Mouse (Mus musculus) kidney, embryonic 14.5 days (tissue): ENCODE data around the gene Lgals4. TPM values are rescaled to one million over a fixed set of nuclear protein-coding genes. Genes with fewer than 3 reads are reported as not detected.
A peak's percentile ranks its signal among the peaks of the same experiment; 100 is the strongest.

ENCODE experiments used
- ATAC-seq: fragments of 200-750 bp; cut with Nextera tagmentation; 2 replicates; pipeline ENCODE4 v1.8.0; 2017; ENCODE audit warnings: moderate number of reproducible peaks, mild to moderate bottlenecking, moderate TSS enrichment, moderate library complexity; ENCODE audit not compliant: low FRiP score, low TSS enrichment
- H3K27ac ChIP-seq: fragments of 300-500 bp; sonication (generic); 2 replicates; pipeline ENCODE4 v1.5.1; 2014; ENCODE audit warnings: low read depth, mild to moderate bottlenecking, low read length, moderate library complexity, mixed read lengths
- H3K27me3 ChIP-seq: fragments of 300-500 bp; sonication (generic); 2 replicates; pipeline ENCODE4 v1.6.1; 2014; ENCODE audit warnings: mild to moderate bottlenecking, low read length; ENCODE audit not compliant: control insufficient read depth, insufficient read depth
- H3K36me3 ChIP-seq: fragments of 300-500 bp; sonication (generic); 2 replicates; pipeline ENCODE4 v1.6.1; 2014; ENCODE audit warnings: low read length, mixed read lengths; ENCODE audit not compliant: control insufficient read depth, insufficient read depth
- H3K4me1 ChIP-seq: fragments of 300-500 bp; sonication (generic); 2 replicates; pipeline ENCODE4 v1.6.1; 2014; ENCODE audit warnings: low read length, mixed read lengths; ENCODE audit not compliant: control insufficient read depth, insufficient read depth
- H3K4me2 ChIP-seq: fragments of 300-500 bp; sonication (generic); replicated peaks from 2 replicates; pipeline ENCODE4 v1.6.1; 2014; ENCODE audit warnings: low read depth, mild to moderate bottlenecking, low read length
- H3K4me3 ChIP-seq: fragments of 300-500 bp; sonication (generic); 2 replicates; pipeline ENCODE4 v1.5.1; 2014; ENCODE audit warnings: mild to moderate bottlenecking, low read length
- H3K9ac ChIP-seq: fragments of 300-500 bp; sonication (generic); 2 replicates; pipeline ENCODE4 v1.6.1; 2014; ENCODE audit warnings: low read depth, mild to moderate bottlenecking, low read length, moderate library complexity
- H3K9me3 ChIP-seq: fragments of 300-500 bp; sonication (generic); 2 replicates; pipeline ENCODE4 v1.6.1; 2016; ENCODE audit warnings: low read length; ENCODE audit not compliant: control insufficient read depth
- WGBS: fragments of 180-500 bp; shearing (Covaris S2); extraction: QIAGEN DNeasy Blood & Tissue Kit; methylation state at CpG from one replicate; pipeline ENCODE4 v1.1.7; 2014; 5-methylcytosine and 5-hydroxymethylcytosine counted together
- polyA plus RNA-seq: library from polyadenylated mRNA; unstranded; fragments of >200 nt; fragmentation: Nextera tagmentation; extraction: Ambion mirVana; gene quantifications from 2 replicates; pipeline ENCODE4 v1.2.1, GENCODE M21; 2014

The Lgals4 gene
- polyA plus RNA-seq = 3.8 and 3.9 TPM in 2 replicates

GRCm38 (mm10) chr7:28833723-28834347 lies at the start of gene Lgals4:
Gene Lgals4 (plus strand): TSS chr7:28833854.
- no peaks in the 10 kb centered on the region for H3K4me1 ChIP-seq
- ATAC-seq = no peak
- 84% methylated on average over 6 of the region's 6 CpGs for WGBS
- no peak within 1 kb of the TSS for H3K4me3 ChIP-seq
- H3K27ac ChIP-seq = no peak within 1 kb of the TSS
- H3K9ac ChIP-seq = no peak within 1 kb of the TSS
- peaks cover 16% of the 10 kb centered on the region for H3K36me3 ChIP-seq
- H3K4me2 ChIP-seq = no peak within 1 kb of the TSS
- H3K9me3 ChIP-seq = peaks cover 2% of the 10 kb centered on the region; the same call in 1 of the 2 replicates
- H3K27me3 ChIP-seq = no peaks in the 10 kb centered on the region

GRCm38 (mm10) chr7:28785161-28785560 lies 48.5 kb upstream of the Lgals4 start:
- peaks cover 3% of the 10 kb centered on the region; the same call in 1 of the 2 replicates for H3K36me3 ChIP-seq
- 77% methylated on average over 5 of the region's 5 CpGs for WGBS
- no peak overlapping the region for H3K4me3 ChIP-seq

GRCm38 (mm10) chr7:28787884-28788283 lies 45.8 kb upstream of the Lgals4 start:
- H3K36me3 ChIP-seq = peaks cover under 1% of the 10 kb centered on the region; the same call in 1 of the 2 replicates
- H3K4me2 ChIP-seq = no peak overlapping the region
- no peak overlapping the region for H3K4me3 ChIP-seq
- no peak overlapping the region for H3K9ac ChIP-seq
- WGBS = 95% methylated on average over 8 of the region's 9 CpGs
- H3K9me3 ChIP-seq = no peaks in the 10 kb centered on the region
- H3K4me1 ChIP-seq = peaks cover 16% of the 10 kb centered on the region
- H3K27me3 ChIP-seq = no peaks in the 10 kb centered on the region
- no peak for ATAC-seq
- no peak overlapping the region for H3K27ac ChIP-seq

More at GRCm38 (mm10) chr7:28785161-28785560, 48.5 kb upstream of the Lgals4 start:
- H3K27me3 ChIP-seq = no peaks in the 10 kb centered on the region
- H3K4me2 ChIP-seq = no peak overlapping the region
- H3K27ac ChIP-seq = no peak overlapping the region
- no peak overlapping the region for H3K9ac ChIP-seq
- H3K4me1 ChIP-seq = peaks cover 21% of the 10 kb centered on the region
- no peaks in the 10 kb centered on the region for H3K9me3 ChIP-seq
- ATAC-seq = no peak

- no peak within 1 kb of the TSS for H3K4me2 ChIP-seq
- H3K36me3 ChIP-seq = no peaks in the 10 kb centered on the region; the same call in 1 of the 2 replicates
- no peak within 1 kb of the TSS for H3K9ac ChIP-seq
- ATAC-seq = no peak
- no peaks in the 10 kb centered on the region for H3K9me3 ChIP-seq
- whole genome bisulfite sequencing = 59% methylated on average over 5 of the region's 5 CpGs
- no peak within 1 kb of the TSS for H3K4me3 ChIP-seq
- H3K27me3 ChIP-seq = no peaks in the 10 kb centered on the region
- H3K4me1 ChIP-seq = peaks cover 16% of the 10 kb centered on the region
- H3K27ac ChIP-seq = peak within 1 kb of the TSS; percentile 47; the same call in 1 of the 2 replicates
Observed at GRCm38 (mm10) chr7:28788307-28789195, 45.1 kb upstream of the Lgals4 start, which contains the start of gene Rinl. Gene Rinl (plus strand): TSS chr7:28788969.

GRCm38 (mm10) chr7:28789235-28789634 lies 44.4 kb upstream of the Lgals4 start:
- Histone ChIP-seq H3K27ac (peak overlapping the region; percentile 47; the same call in 1 of the 2 replicates), H3K36me3 (no peaks in the 10 kb centered on the region; the same call in 1 of the 2 replicates), H3K4me2 (no peak overlapping the region), H3K4me1 (peaks cover 16% of the 10 kb centered on the region), H3K9ac (no peak overlapping the region), H3K9me3 (no peaks in the 10 kb centered on the region), H3K4me3 (no peak overlapping the region), H3K27me3 (no peaks in the 10 kb centered on the region)
- WGBS = 53% methylated on average over 3 of the region's 3 CpGs
- ATAC-seq = no peak

- Histone ChIP-seq H3K36me3 (no peaks in the 10 kb centered on the region; the same call in 1 of the 2 replicates), H3K27ac (0 out of 2 replicates have a peak overlapping the region, but pooled peaks have one; percentile 30), H3K9me3 (no peaks in the 10 kb centered on the region), H3K4me2 (no peak overlapping the region), H3K27me3 (no peaks in the 10 kb centered on the region), H3K4me1 (peaks cover 16% of the 10 kb centered on the region), H3K9ac (no peak overlapping the region), H3K4me3 (no peak overlapping the region)
- 51% methylated on average over 8 of the region's 8 CpGs for WGBS
- peak; percentile 67 for ATAC-seq
Observed at GRCm38 (mm10) chr7:28790066-28790806, 43.4 kb upstream of the Lgals4 start.

- Histone ChIP-seq H3K27ac (no peak overlapping the region), H3K4me3 (no peak overlapping the region), H3K4me2 (no peak overlapping the region), H3K9ac (no peak overlapping the region), H3K36me3 (no peaks in the 10 kb centered on the region; the same call in 1 of the 2 replicates), H3K4me1 (peaks cover 16% of the 10 kb centered on the region), H3K27me3 (no peaks in the 10 kb centered on the region), H3K9me3 (no peaks in the 10 kb centered on the region)
- no peak for ATAC-seq
Observed at GRCm38 (mm10) chr7:28791706-28792105, 41.9 kb upstream of the Lgals4 start.

GRCm38 (mm10) chr7:28792391-28793185 lies 41.1 kb upstream of the Lgals4 start:
- H3K4me2 ChIP-seq = no peak overlapping the region
- WGBS = 76% methylated on average over 13 of the region's 14 CpGs
- no peak for ATAC-seq

More at GRCm38 (mm10) chr7:28792391-28793185, 41.1 kb upstream of the Lgals4 start:
- Histone ChIP-seq H3K27me3 (no peaks in the 10 kb centered on the region), H3K27ac (no peak overlapping the region), H3K4me1 (peaks cover 20% of the 10 kb centered on the region), H3K9ac (no peak overlapping the region), H3K9me3 (no peaks in the 10 kb centered on the region), H3K36me3 (no peaks in the 10 kb centered on the region; the same call in 1 of the 2 replicates), H3K4me3 (no peak overlapping the region)
